Mouse (Mus musculus) large intestine, adult 2 months (tissue): ENCODE data around the gene Olfr92. TPM values are rescaled to one million over a fixed set of nuclear protein-coding genes. Genes with fewer than 3 reads are reported as not detected.

Experiments
- DNase-seq: peaks from one replicate; pipeline ENCODE4 v3.0.0-alpha.2; 2012; ENCODE audit warnings: low read depth, low spot score
- WGBS: fragments of 180-500 bp; shearing (Covaris S2); methylation state at CpG from one replicate; pipeline ENCODE4 v1.1.7; 2018; 5-methylcytosine and 5-hydroxymethylcytosine counted together
- polyA plus RNA-seq: library from polyadenylated mRNA; depleted of rRNA; stranded (reverse); fragments of >200 nt; gene quantifications from 2 replicates; pipeline ENCODE4 v1.2.3, GENCODE M21; 2012; rRNA removed

Olfr92 gene
- polyA plus RNA-seq, 1 experiment = not detected

DNA sequence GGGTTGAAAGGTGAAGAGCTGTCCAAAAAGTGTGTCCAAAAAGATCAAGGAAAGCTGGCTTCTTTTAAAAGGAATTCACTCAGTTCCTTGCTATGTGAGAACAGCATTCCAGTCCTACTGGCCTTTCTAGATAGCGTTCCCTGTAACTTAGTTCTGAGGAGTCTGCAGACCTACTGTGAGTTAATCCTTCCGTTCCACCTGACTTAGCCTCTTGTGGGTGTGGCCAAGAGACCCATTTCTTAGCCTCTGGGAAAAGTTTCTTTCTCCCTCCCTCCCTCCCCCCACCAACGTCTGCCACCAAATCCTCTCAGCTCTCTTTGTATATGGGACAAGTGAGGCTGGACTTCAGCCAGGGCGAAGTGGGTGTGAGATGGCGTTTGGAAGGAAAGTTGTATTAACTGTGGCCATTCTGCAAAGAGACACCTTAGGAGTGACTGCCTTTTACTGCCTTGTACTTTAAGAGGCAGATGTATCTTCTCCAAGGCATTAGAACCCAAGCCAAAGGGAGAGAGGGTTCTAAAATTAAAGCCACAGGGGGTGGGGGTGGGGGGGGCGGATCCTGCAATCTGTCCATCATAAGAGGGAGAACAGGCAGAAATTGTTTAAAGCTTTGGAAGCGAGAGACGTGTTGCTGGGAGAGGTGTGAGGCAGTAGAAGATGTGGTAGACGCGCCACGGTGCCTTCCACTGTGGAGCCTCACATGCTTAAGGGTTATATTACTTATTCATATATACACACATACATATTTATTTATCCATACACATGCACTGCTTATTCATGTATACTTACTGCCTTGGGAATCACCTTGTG, 56.0 kb downstream of the Olfr92 start:
- DNase-seq = no peak
- WGBS = 82% methylated on average over 11 of the region's 11 CpGs

DNA sequence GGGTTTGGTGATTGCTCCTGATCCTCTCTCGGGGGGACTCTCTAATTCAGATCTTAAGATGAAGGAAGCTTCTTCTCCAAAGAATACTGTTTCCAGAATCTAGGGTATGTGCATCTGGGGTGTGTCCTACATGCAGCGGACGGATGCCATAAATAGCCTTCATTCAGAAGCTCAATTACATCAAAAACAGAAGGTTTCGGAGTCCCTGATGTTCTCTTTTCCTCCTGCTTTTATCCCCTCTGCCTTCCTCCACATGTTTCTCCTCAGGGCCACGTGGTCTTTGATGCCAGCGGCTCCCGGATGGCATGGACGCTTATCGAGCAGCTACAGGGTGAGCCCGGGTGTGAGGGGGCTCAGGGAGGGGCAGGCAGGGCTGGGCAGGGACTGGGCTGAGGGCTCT, 56.8 kb downstream of the Olfr92 start:
- 84% methylated on average over 10 of the region's 10 CpGs for WGBS
- no peak for DNase-seq

DNA sequence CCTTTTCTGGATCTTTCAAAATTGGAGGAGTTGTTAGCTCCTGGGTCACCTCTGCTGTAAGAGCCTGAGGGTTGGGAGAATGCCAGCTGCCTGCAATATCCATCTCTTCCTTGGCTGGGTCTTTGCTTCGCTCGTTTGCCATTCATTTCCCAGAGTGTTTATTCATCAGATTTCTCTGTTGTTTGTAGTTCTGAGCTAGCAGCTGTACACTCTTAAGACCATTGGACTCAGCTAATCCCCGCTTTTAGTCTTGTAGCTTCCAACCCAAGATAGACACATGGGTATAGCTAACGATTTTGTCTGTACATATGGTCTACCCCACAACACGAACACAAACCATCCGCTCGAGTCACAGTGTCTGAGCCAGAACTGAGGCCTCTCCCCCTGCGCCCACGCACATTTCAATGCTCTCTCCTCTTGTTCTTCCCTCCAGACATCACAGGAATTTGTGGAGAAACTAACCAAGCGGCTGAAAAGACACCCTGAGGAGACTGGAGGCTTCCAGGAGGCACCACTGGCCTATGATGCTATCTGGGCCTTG, 57.7 kb downstream of the Olfr92 start:
- WGBS = 80% methylated on average over 10 of the region's 10 CpGs
- no peak for DNase-seq

DNA sequence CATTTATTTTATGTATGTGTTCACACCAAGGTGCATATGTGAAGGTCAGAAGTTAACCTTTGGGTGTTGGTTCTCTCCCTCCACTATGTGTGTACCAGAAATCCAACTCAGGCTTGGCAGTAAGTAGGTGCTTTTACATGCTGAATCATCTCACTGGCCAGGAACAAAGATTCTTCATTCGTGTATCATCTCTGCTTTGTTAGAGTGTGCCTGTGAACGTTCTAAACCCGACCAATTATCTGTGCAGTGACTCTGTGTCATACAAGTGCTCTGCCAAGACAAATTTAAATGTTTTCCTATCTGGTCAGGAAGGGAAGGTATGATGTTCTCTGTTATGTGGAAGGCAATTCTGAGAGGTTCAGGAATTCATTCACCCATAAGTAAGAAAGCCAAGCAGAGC, 58.5 kb downstream of the Olfr92 start:
- WGBS = 74% methylated on average over 3 of the region's 3 CpGs
- DNase-seq = no peak

Other genes with a start within 250 kb of the Olfr92 start
- 65.2 and 73.9 TPM in 2 replicates for gene Trim40, start 230.0 kb downstream of the Olfr92 start, polyA plus RNA-seq
- gene Trim31, start 222.0 kb downstream of the Olfr92 start, polyA plus RNA-seq = 45.9 and 70.6 TPM in 2 replicates
- gene Rnf39, start 177.2 kb downstream of the Olfr92 start, polyA plus RNA-seq = 4.7 and 4.8 TPM in 2 replicates
- 46.0 and 54.1 TPM in 2 replicates for gene Ppp1r11, start 168.3 kb downstream of the Olfr92 start, polyA plus RNA-seq
- gene Znrd1, start 161.5 kb downstream of the Olfr92 start, polyA plus RNA-seq = 36.9 and 49.6 TPM in 2 replicates
- gene Znrd1as, start 161.5 kb downstream of the Olfr92 start, polyA plus RNA-seq = 1.2 and 2.2 TPM in 2 replicates
- not detected in 2 replicates for gene 2410137M14Rik, start 138.9 kb downstream of the Olfr92 start, polyA plus RNA-seq
- gene H2-M5, start 130.6 kb downstream of the Olfr92 start, polyA plus RNA-seq = 0.14 TPM in 1 of 2 replicates, not detected in the other
- 1.4 and 2.6 TPM in 2 replicates for gene Zfp57, start 118.9 kb downstream of the Olfr92 start, polyA plus RNA-seq
- gene Mog, start 96.7 kb downstream of the Olfr92 start, polyA plus RNA-seq = not detected in 2 replicates
- 8.1 and 11.3 TPM in 2 replicates for gene Gabbr1, start 74.1 kb downstream of the Olfr92 start, polyA plus RNA-seq
- not detected in 2 replicates for gene Olfr90, start 31.6 kb downstream of the Olfr92 start, polyA plus RNA-seq
- not detected in 2 replicates for gene Olfr91, start 21.8 kb downstream of the Olfr92 start, polyA plus RNA-seq
- gene Olfr93, start 41.4 kb upstream of the Olfr92 start, polyA plus RNA-seq = not detected in 2 replicates
- gene Ubd, start 73.8 kb upstream of the Olfr92 start, polyA plus RNA-seq = 12.6 and 18.4 TPM in 2 replicates
- gene Olfr94, start 80.9 kb upstream of the Olfr92 start, polyA plus RNA-seq = not detected in 2 replicates
- not detected in 2 replicates for gene Olfr95, start 93.0 kb upstream of the Olfr92 start, polyA plus RNA-seq
- not detected in 2 replicates for gene Olfr96, start 100.1 kb upstream of the Olfr92 start, polyA plus RNA-seq
- not detected in 2 replicates for gene Olfr97, start 117.2 kb upstream of the Olfr92 start, polyA plus RNA-seq
- gene Olfr98, start 143.7 kb upstream of the Olfr92 start, polyA plus RNA-seq = not detected in 2 replicates
- gene H2-M3, start 150.1 kb upstream of the Olfr92 start, polyA plus RNA-seq = 9.6 and 9.8 TPM in 2 replicates
- not detected in 2 replicates for gene Olfr99, start 163.4 kb upstream of the Olfr92 start, polyA plus RNA-seq
- gene Olfr101, start 184.2 kb upstream of the Olfr92 start, polyA plus RNA-seq = not detected in 2 replicates
- not detected in 2 replicates for gene Olfr102, start 197.0 kb upstream of the Olfr92 start, polyA plus RNA-seq
- not detected in 2 replicates for gene Olfr103, start 219.6 kb upstream of the Olfr92 start, polyA plus RNA-seq
- not detected in 2 replicates for gene Olfr104-ps, start 239.5 kb upstream of the Olfr92 start, polyA plus RNA-seq